Mouse (Mus musculus) urinary bladder, postnatal 10 days (tissue): ENCODE data around the gene Tjp2.

Source experiments
- DNase-seq: peaks from one replicate; pipeline ENCODE4 v3.0.0; 2022; ENCODE audit warnings: low spot score

Gene Tjp2

GRCm38 (mm10) chr19:24178086-24178485 lies 46.7 kb downstream of the Tjp2 start:
- DNase-seq: no peak

GRCm38 (mm10) chr19:24176692-24177091 lies 48.1 kb downstream of the Tjp2 start:
- DNase-seq: no peak

- no peak for DNase-seq
Measured at GRCm38 (mm10) chr19:24174896-24175295, 49.9 kb downstream of the Tjp2 start.

GRCm38 (mm10) chr19:24173608-24174523 lies 51.0 kb downstream of the Tjp2 start:
- peak; percentile 71 for DNase-seq

GRCm38 (mm10) chr19:24173020-24173419 lies 51.8 kb downstream of the Tjp2 start:
- DNase-seq: no peak

- no peak for DNase-seq
Measured at GRCm38 (mm10) chr19:24168531-24168930, 56.3 kb downstream of the Tjp2 start.

- peak; percentile 15 for DNase-seq
Measured at GRCm38 (mm10) chr19:24166516-24167091, 58.2 kb downstream of the Tjp2 start.

GRCm38 (mm10) chr19:24163974-24164373 lies 60.9 kb downstream of the Tjp2 start:
- no peak for DNase-seq

- DNase-seq: no peak
Measured at GRCm38 (mm10) chr19:24160460-24160859, 64.4 kb downstream of the Tjp2 start.

GRCm38 (mm10) chr19:24159751-24160150 lies 65.1 kb downstream of the Tjp2 start:
- no peak for DNase-seq

GRCm38 (mm10) chr19:24159334-24159733 lies 65.5 kb downstream of the Tjp2 start:
- no peak for DNase-seq

- DNase-seq: no peak
Measured at GRCm38 (mm10) chr19:24156067-24156455, 68.8 kb downstream of the Tjp2 start.

- DNase-seq: no peak
Measured at GRCm38 (mm10) chr19:24155395-24156066, 69.3 kb downstream of the Tjp2 start.

- no peak for DNase-seq
Measured at GRCm38 (mm10) chr19:24153266-24154023, 71.4 kb downstream of the Tjp2 start.

GRCm38 (mm10) chr19:24144009-24144408 lies 80.8 kb downstream of the Tjp2 start:
- DNase-seq: no peak

- DNase-seq: no peak
Measured at GRCm38 (mm10) chr19:24142621-24143061, 82.2 kb downstream of the Tjp2 start.

GRCm38 (mm10) chr19:24140298-24140697 lies 84.5 kb downstream of the Tjp2 start:
- DNase-seq: no peak

GRCm38 (mm10) chr19:24137392-24137791 lies 87.4 kb downstream of the Tjp2 start:
- no peak for DNase-seq

GRCm38 (mm10) chr19:24134991-24135390 lies 89.8 kb downstream of the Tjp2 start:
- DNase-seq: no peak

GRCm38 (mm10) chr19:24134144-24134911 lies 90.5 kb downstream of the Tjp2 start:
- no peak for DNase-seq
